Mouse (Mus musculus): ENCODE measurements around the gene BC017158. TPM values are rescaled to one million over a fixed set of nuclear protein-coding genes. Genes with fewer than 3 reads are reported as not detected.

Gene BC017158
- polyA plus RNA-seq, 1 experiment: 10.9 TPM

- Histone ChIP-seq H3K79me2 (ENCODE audit: control insufficient read depth, insufficient read depth) (no peaks in the 10 kb centered on the region), H3K36me3 (ENCODE audit: control insufficient read depth, insufficient read depth) (no peaks in the 10 kb centered on the region), H3K4me3 (no peak overlapping the region), H3ac (ENCODE audit: control insufficient read depth, insufficient read length) (no peak overlapping the region), H3K27me3 (ENCODE audit: control insufficient read depth, insufficient read depth, insufficient read length) (no peaks in the 10 kb centered on the region), H3K4me2 (ENCODE audit: low read depth) (no peak overlapping the region)
- no peak for TF ChIP-seq POLR2A (IDR thresholded peaks at IDR 0.05; ENCODE audit: insufficient read length, low read depth)
These were observed 31.9 kb downstream of the BC017158 start for GRCm38 (mm10) chr7:128266056-128266455.

DNA sequence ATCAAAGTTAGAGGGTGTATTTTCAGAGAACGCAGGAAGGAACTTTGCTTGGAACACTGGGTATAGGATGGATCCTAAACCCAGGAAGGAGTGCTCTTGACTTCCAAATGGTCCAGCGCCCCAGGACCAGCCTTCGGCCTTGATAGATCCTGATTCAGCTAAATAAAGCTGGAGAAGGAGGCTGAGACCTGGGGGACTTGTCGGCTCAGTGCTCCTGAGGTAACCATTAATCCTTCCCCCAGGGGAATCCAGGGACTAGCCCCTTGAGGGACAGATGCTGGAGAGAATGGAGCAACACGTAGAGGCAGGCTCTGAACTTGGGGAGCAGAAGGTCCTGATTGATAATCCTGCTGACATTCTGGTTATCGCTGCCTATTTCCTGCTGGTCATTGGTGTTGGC is 32.6 kb downstream of the BC017158 start, which contains the start of gene Slc5a2:
Slc5a2 (plus strand) TSS at position 247 of the 400 bp plus-strand sequence.
- no peak within 1 kb of the TSS for H3ac ChIP-seq (ENCODE audit: control insufficient read depth, insufficient read length)
- TF ChIP-seq SRF (IDR thresholded peaks at IDR 0.05; ENCODE audit: control insufficient read depth, insufficient read length, low read depth): no peak
- no peak for TF ChIP-seq MAX (IDR thresholded peaks at IDR 0.05; ENCODE audit: low read depth)
- no peak for TF ChIP-seq MYOD1 (IDR thresholded peaks at IDR 0.05; ENCODE audit: control insufficient read depth in 1 of 3, insufficient read length in 2 of 3, low read depth in 2 of 3)
- no peak for TF ChIP-seq CEBPB (IDR thresholded peaks at IDR 0.05; ENCODE audit: insufficient read depth, poor library complexity, severe bottlenecking)
- no peak within 1 kb of the TSS for H3K4me3 ChIP-seq
- H3K36me3 ChIP-seq (ENCODE audit: control insufficient read depth, insufficient read depth): no peaks in the 10 kb centered on the region
- no peaks in the 10 kb centered on the region for H3K27me3 ChIP-seq (ENCODE audit: control insufficient read depth, insufficient read depth, insufficient read length)
- no peaks in the 10 kb centered on the region for H3K79me2 ChIP-seq (ENCODE audit: control insufficient read depth, insufficient read depth)
- H3K4me2 ChIP-seq (ENCODE audit: low read depth): no peak within 1 kb of the TSS

DNA sequence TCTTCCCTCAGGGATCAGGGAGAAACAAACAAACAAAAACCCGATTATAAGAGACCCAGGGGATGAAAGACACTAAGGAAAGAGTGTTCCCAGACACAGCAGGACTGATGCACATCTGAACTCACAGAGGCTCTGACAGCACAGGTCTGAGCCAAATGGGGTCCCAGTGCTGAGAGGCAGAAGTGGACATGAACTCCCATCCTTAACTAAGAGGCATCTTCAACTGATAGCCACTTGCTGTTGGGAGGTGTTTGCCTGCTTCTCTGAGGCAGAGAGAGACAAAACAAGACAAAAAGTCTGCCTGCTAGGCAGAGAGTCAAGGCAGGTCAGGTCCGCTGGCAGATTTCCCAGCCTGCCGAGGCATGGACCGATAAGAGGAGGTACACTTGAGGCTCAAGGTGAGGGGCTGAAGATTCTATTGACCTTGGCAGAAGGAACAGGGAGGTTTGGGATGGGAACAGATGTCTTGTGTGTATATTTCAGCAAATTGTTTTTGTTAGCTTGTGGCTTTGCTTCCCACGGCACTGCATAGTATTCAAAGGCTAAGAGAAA is 41.1 kb downstream of the BC017158 start:
- Histone ChIP-seq H3K4me2 (ENCODE audit: low read depth) (peak overlapping the region; percentile 25), H3ac (ENCODE audit: control insufficient read depth, insufficient read length) (no peak overlapping the region), H3K4me3 (no peak overlapping the region), H3K36me3 (ENCODE audit: control insufficient read depth, insufficient read depth) (peaks cover 16% of the 10 kb centered on the region), H3K27me3 (ENCODE audit: control insufficient read depth, insufficient read depth, insufficient read length) (no peaks in the 10 kb centered on the region), H3K79me2 (ENCODE audit: control insufficient read depth, insufficient read depth) (no peaks in the 10 kb centered on the region)
- TF ChIP-seq MYOD1 (IDR thresholded peaks at IDR 0.05; ENCODE audit: control insufficient read depth in 1 of 3, insufficient read length in 2 of 3, low read depth in 2 of 3) (no peak), MAX (IDR thresholded peaks at IDR 0.05; ENCODE audit: low read depth) (no peak), CEBPB (IDR thresholded peaks at IDR 0.05; ENCODE audit: insufficient read depth, poor library complexity, severe bottlenecking) (no peak), POLR2AphosphoS2 (IDR thresholded peaks at IDR 0.05; ENCODE audit: insufficient read length, low read depth) (no peak), USF1 (IDR thresholded peaks at IDR 0.05; ENCODE audit: low read depth) (no peak), TCF3 (IDR thresholded peaks at IDR 0.05; ENCODE audit: insufficient read length, low read depth) (no peak), POLR2A (IDR thresholded peaks at IDR 0.05; ENCODE audit: insufficient read length, low read depth) (no peak), TCF12 (IDR thresholded peaks at IDR 0.05; ENCODE audit: insufficient read depth, poor library complexity, severe bottlenecking) (no peak), E2F4 (IDR thresholded peaks at IDR 0.05; ENCODE audit: insufficient read depth) (no peak), REST (IDR thresholded peaks at IDR 0.05; ENCODE audit: insufficient read depth, insufficient read length) (no peak), SRF (IDR thresholded peaks at IDR 0.05; ENCODE audit: control insufficient read depth, insufficient read length, low read depth) (no peak), MYOG (IDR thresholded peaks at IDR 0.05; ENCODE audit: control insufficient read depth in 1 of 3, insufficient read depth in 1 of 3, insufficient read length in 2 of 3, low read depth in 2 of 3) (no peak)

DNA sequence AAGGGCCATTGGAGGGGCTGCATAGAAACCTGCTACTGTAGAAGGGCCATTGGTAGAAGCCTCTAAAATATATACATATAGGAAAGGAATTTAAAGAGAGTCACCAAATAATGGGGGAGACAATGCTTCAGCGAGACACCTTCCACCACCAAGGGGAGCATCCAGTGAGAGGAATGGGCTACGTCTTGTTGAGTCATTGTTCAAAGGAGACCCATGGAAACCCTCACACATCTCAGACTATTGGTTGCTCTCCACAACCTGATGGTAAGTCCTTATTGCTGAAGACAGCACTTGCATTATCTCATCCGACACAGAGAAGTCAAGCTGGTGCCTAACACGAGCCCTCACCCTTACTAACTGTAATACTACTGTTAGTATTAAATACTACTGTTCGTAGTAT is 42.2 kb downstream of the BC017158 start:
- Histone ChIP-seq H3K4me3 (no peak overlapping the region), H3K27me3 (ENCODE audit: control insufficient read depth, insufficient read depth, insufficient read length) (no peaks in the 10 kb centered on the region), H3K36me3 (ENCODE audit: control insufficient read depth, insufficient read depth) (peaks cover 21% of the 10 kb centered on the region), H3K4me2 (ENCODE audit: low read depth) (no peak overlapping the region), H3K79me2 (ENCODE audit: control insufficient read depth, insufficient read depth) (no peaks in the 10 kb centered on the region), H3ac (ENCODE audit: control insufficient read depth, insufficient read length) (no peak overlapping the region)
- TF ChIP-seq POLR2AphosphoS2 (IDR thresholded peaks at IDR 0.05; ENCODE audit: insufficient read length, low read depth): peak; percentile 60
- no peak for TF ChIP-seq CEBPB (IDR thresholded peaks at IDR 0.05; ENCODE audit: insufficient read depth, poor library complexity, severe bottlenecking)

- Histone ChIP-seq H3K27me3 (ENCODE audit: control insufficient read depth, insufficient read depth, insufficient read length) (no peaks in the 10 kb centered on the region), H3K4me2 (ENCODE audit: low read depth) (no peak overlapping the region), H3K79me2 (ENCODE audit: control insufficient read depth, insufficient read depth) (no peaks in the 10 kb centered on the region), H3K4me3 (no peak overlapping the region), H3K36me3 (ENCODE audit: control insufficient read depth, insufficient read depth) (peaks cover 24% of the 10 kb centered on the region), H3ac (ENCODE audit: control insufficient read depth, insufficient read length) (no peak overlapping the region)
- TF ChIP-seq MAX (IDR thresholded peaks at IDR 0.05; ENCODE audit: low read depth): no peak
- peak; percentile 79 for TF ChIP-seq POLR2AphosphoS2 (IDR thresholded peaks at IDR 0.05; ENCODE audit: insufficient read length, low read depth)
These were observed 43.0 kb downstream of the BC017158 start for GRCm38 (mm10) chr7:128254978-128255377.

DNA sequence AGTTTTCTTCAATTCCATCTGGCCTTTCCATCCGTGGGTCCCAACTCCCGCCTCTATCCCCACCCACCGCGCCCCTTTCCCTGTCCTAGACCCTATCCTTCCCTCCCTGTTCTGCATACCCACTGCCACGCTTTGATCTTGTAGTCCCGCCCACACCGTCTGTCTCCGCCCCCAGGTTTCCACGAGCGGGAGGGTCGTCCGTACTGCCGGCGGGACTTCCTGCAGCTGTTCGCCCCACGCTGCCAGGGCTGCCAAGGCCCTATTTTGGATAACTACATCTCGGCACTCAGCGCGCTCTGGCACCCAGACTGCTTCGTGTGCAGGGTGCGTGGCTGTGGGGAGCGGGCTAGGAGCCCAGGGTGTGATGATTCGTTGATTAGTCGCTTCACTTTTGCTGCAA is 45.4 kb downstream of the BC017158 start:
- Histone ChIP-seq H3K27me3 (ENCODE audit: control insufficient read depth, insufficient read depth, insufficient read length) (no peaks in the 10 kb centered on the region), H3K4me2 (ENCODE audit: low read depth) (no peak overlapping the region), H3K79me2 (ENCODE audit: control insufficient read depth, insufficient read depth) (peaks cover 16% of the 10 kb centered on the region), H3K4me3 (no peak overlapping the region), H3ac (ENCODE audit: control insufficient read depth, insufficient read length) (no peak overlapping the region), H3K36me3 (ENCODE audit: control insufficient read depth, insufficient read depth) (peaks cover 27% of the 10 kb centered on the region)
- TF ChIP-seq REST (IDR thresholded peaks at IDR 0.05; ENCODE audit: insufficient read depth, insufficient read length): no peak
- peak in 2 of 3 experiments; percentile 49 to 55 for TF ChIP-seq MYOG (IDR thresholded peaks at IDR 0.05; ENCODE audit: control insufficient read depth in 1 of 3, insufficient read depth in 1 of 3, insufficient read length in 2 of 3, low read depth in 2 of 3)
- TF ChIP-seq TCF3 (IDR thresholded peaks at IDR 0.05; ENCODE audit: insufficient read length, low read depth): no peak
- TF ChIP-seq CEBPB (IDR thresholded peaks at IDR 0.05; ENCODE audit: insufficient read depth, poor library complexity, severe bottlenecking): no peak
- TF ChIP-seq MYOD1 (IDR thresholded peaks at IDR 0.05; ENCODE audit: control insufficient read depth in 1 of 3, insufficient read length in 2 of 3, low read depth in 2 of 3): peak in 2 of 3 experiments; percentile 61 to 77

All from myocyte (in vitro differentiated cells).